Mouse (Mus musculus): ENCODE measurements around the gene Nptn.

The Nptn gene

DNA sequence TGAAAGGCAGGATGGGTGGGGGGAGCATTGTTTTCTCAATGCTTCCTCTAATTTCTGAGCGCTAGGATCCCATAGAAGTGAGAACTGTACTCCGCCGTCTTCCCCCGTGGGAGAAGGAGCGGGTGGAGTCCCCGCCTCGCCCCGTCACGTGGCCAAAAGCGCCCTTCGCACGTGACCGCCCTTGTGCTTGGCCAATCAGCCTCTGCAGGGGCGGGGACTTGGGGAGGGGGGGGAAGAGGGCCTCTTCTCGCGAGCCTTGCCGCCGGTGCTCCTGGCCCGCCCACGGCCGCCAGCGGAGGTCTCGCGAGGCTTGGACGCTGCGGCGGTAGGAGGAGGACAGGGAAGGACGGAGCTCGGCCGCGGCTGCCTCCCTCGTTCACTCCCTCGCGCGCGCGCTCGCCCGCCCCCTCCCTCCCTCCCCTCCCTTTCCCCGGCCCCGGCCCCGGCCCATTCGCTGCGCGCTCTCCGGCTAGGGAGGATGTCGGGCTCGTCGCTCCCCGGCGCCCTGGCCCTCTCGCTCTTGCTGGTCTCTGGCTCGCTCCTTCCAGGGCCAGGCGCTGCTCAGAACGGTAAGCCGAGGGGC lies at the start of gene Nptn:
Nptn (plus strand) TSS at position 283 of the 583 bp plus-strand sequence.
- peak; percentile 97 for DNase-seq (ENCODE audit: low spot score)

DNA sequence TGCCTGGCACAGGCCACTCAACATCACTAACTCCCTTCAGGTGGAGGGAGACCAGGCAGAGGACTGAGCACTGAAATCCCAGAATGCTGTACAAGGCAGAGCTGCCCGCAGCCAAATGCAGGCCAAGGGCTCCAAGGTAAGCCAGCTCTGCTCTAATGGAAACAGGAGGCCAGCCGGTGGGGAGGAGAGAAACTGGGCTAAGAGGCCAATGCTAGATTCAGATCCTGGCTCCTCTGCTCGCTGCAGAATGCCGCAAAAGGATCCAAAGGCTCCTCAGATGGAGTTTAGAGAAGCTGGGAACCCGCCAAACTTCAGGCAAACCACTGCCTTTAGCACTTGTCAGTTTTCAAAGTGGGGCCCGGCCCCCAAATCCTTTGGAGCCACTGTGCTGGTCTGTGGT lies 48.7 kb upstream of the Nptn start:
- DNase-seq (ENCODE audit: low spot score), result no peak

DNA sequence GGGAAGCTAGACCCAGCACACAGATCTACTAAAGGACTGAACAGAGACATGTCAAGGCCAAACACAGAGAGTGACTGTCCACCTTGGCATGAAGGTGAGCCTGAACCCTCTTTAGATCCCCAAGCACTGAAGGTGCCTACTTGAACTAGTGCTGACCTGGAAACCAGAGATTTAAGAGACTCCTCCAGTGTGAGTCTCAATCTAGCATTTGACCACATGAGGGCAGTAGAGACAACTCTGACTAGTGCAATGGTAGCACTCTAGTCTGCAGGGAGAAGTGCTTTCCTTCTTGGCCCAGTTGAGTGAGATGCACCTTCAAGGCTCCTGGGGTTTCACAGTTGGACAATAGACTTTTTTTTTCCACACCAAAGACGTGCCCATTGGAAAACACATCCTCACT lies 47.3 kb upstream of the Nptn start:
- DNase-seq (ENCODE audit: low spot score), result peak; percentile 76

GRCm38 (mm10) chr9:58535447-58536134 lies 46.4 kb upstream of the Nptn start:
- peak; percentile 62 for DNase-seq (ENCODE audit: low spot score)

GRCm38 (mm10) chr9:58537774-58538173 lies 44.3 kb upstream of the Nptn start:
- no peak for DNase-seq (ENCODE audit: low spot score)

GRCm38 (mm10) chr9:58539886-58540285 lies 42.2 kb upstream of the Nptn start:
- DNase-seq (ENCODE audit: low spot score), result peak; percentile 64

GRCm38 (mm10) chr9:58541895-58542338 lies 40.1 kb upstream of the Nptn start:
- peak; percentile 75 for DNase-seq (ENCODE audit: low spot score)

DNA sequence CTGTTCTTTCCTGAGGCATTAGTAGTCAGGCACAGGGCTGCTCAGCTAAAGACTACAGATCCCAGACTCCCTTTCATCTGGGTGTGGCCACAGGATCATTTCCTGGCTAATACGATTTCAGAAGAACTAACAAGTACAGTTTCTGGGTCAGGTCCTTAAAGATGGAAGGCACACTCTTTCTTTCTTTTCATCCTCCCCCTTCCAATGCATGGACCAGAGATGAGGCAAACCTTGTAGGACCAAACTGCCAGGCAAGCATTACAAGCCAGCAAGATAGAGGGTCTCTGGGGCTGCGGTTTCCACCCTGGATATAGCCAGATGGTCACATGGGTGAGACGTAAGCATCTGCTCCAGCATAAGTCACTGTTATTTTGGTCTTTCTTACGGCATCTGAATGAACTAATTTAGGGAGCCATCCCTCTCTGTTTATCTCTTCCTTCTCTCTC lies 37.1 kb upstream of the Nptn start:
- no peak for DNase-seq (ENCODE audit: low spot score)

GRCm38 (mm10) chr9:58545428-58545827 lies 36.6 kb upstream of the Nptn start:
- DNase-seq (ENCODE audit: low spot score), result no peak

- no peak for DNase-seq (ENCODE audit: low spot score)
Measured at GRCm38 (mm10) chr9:58546630-58547360, 35.2 kb upstream of the Nptn start.

GRCm38 (mm10) chr9:58548897-58549296 lies 33.1 kb upstream of the Nptn start:
- DNase-seq (ENCODE audit: low spot score), result no peak

DNA sequence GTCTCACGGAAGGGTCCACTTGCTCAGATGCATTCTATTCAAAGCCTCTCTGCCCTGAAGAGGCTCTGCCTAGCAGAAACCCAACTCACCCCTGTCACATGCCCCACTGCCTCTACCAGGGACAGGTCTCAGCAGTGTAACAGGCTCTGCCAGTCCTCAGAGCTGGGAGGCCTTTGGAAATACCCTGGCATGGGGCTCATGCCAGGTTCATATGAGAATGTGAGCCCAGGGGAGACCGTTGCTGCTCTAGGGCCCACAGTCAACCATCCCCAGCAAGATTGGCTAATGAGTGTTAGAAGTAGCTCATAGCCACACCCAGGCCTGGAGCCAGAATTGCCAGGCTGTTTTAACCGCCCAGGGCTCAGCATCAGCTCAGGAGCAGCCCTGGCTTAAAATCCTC lies 32.3 kb upstream of the Nptn start:
- DNase-seq (ENCODE audit: low spot score), result no peak

GRCm38 (mm10) chr9:58550928-58551327 lies 31.1 kb upstream of the Nptn start:
- no peak for DNase-seq (ENCODE audit: low spot score)

DNA sequence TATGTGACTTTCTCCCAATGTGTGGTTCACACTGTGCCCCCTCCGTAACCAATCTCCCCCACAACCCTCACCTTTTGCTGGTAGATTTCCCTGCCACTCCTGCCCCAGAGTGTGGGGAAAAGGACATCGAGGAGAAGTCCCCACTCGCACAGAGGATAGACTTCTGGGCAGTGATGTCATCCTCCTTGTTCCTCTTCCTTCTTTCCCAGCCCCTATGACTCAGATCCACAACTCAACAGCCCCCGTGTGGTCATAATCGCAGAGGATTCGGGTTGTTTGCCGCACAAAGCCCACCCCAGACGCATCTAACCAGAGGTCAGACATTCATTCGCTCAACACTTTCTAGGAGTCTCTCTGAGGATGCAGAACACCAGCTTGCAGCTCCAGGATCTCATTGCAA lies 30.0 kb upstream of the Nptn start:
- DNase-seq (ENCODE audit: low spot score), result no peak

DNA sequence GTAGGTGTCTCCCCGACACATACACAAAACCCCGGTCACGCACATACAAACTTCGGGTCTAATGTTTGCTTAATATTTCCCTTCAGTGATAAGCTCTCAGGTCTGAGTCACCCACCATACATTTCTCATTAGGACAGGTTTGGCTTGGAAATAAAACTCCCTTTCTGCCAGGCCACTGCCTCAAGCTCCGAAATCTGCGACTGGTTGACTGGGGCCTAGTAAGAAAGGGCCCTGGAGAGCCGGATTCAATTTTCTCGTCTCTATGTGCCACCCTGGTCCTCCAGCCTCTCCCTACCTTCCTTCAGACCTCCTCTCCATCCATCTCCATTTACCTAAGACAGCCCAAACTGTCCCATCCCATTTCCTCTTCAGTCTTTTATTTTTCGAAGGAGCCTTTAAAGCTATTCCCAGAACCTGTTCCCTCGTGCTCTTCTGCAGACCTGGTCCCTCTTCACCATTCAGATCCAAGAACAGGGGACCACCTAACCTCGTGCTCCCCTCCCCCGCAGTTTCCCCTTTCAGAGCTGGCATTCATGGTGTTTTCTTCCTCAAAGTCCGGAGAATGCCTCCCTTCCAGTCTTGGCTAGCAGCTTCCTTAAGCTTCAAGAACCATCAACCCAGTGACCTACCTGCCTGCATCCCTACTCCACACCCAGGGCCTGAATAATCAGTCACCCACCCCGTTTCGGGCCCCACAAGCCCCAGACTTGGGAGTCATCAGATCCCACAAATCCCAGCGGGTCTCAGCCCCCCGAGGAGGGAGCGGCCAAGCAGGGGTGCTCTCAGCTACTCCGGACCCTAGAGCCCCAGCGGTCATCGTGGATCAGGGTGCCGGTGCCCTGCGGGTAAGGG lies 27.8 kb upstream of the Nptn start:
- DNase-seq (ENCODE audit: low spot score), result no peak

- DNase-seq (ENCODE audit: low spot score), result peak; percentile 74
Measured at GRCm38 (mm10) chr9:58554908-58555684, 26.9 kb upstream of the Nptn start, which contains the start of gene Cd276. TSS of gene Cd276 (minus strand) at chr9:58555437.

DNA sequence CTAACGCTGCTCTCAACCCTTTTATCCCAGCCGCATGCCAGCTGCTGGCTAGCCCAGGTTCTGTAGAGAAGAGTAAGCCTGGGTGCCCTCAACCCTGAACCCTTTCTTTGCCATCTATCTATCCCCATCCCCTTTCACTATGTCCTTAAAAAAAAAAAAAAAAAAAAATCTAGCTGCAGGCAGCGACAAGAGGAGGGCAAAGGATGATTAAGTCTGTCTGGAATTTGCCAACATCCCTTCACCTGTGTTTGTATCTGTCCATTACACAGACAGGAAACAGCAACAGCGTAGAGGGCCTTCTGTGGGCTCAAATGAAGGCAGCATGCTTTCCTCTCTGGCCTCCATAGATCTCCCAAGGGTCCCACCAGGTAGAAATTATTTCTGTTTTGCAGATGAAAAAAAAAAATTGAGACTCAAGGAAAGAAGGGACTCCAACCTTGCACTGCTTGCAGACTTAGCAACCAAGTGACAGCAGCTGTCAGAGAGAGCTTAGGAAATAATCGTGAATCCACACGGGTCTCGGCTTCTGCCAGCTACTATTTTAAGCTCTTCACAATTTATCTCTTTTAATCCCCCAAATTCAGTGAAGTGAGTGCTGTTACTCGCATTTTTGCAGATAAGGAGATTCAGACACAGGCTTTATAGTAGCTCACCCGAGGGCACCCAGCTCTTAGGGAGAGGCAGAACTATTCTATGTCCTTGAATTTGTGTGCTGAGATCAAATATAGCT lies 26.2 kb upstream of the Nptn start:
- DNase-seq (ENCODE audit: low spot score), result no peak

GRCm38 (mm10) chr9:58556627-58557026 lies 25.4 kb upstream of the Nptn start:
- DNase-seq (ENCODE audit: low spot score), result no peak

DNA sequence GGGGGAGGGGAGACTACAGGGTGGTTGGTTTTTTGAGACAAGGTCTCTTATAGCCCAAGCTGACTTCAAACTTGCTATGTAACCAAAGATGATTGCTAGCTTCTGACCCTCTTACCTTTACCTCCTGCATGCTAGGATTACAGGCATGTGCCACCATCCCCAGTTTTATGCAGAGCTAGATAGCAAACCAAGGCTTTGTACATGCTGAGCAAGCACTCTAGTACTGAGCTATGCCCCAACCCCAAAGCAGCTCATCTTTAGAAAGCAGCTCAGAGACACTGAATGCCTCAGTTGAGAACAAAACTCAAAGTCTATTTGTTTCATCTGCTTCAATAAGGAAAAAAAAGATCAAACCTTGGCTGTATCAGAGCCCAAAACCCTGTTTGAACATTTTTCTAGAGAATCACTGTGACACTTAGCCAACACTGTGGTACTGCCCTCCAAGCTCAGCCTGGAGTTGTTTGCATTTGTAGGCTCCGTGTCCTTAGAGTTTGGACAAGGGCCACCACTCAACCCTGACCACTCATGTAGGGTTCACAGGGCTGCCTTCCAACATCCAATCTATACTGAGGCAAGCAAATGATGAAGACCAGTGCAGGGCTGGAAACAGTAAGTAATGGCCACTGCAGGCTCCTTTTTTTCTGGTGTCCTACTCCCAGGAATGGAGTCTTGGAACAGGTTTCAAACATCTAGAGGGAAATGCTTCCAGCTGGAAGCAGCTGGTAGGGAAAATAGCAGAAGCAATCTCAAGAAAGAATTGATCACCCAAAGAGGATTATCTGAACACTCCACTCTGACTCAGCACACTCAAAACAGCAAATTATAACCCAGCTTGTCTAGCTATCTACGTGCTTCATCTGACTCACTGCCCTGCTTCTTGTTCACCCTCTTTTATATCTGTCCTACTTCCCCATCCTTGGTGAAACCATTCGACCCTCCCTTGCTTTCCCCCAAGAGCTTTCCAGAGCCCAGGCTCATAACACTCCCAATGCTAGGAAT lies 24.3 kb upstream of the Nptn start:
- DNase-seq (ENCODE audit: low spot score), result no peak
